Mouse (Mus musculus) lung, embryonic 16.5 days (tissue): ENCODE measurements at regions not wholly inside any gene's neighbourhood (a gene's known extent, or its start where the extent isn't known, plus 50 kb on each side); places are given as distances from the start of the nearest gene placed in this dataset.

Source experiments
- ATAC-seq: fragments of 200-750 bp; cut with Nextera tagmentation; 2 replicates; pipeline ENCODE4 v1.8.0; 2017; ENCODE audit warnings: low read depth, mild to moderate bottlenecking, moderate library complexity
- H3K27ac ChIP-seq: fragments of 300-500 bp; sonication (generic); 2 replicates; pipeline ENCODE4 v1.5.1; 2014; ENCODE audit warnings: mild to moderate bottlenecking, control low read depth, low read length
- H3K27me3 ChIP-seq: fragments of 300-500 bp; sonication (generic); 2 replicates; pipeline ENCODE4 v1.6.1; 2014; ENCODE audit warnings: low read depth, low read length, mixed read lengths; ENCODE audit not compliant: control insufficient read depth, insufficient read depth
- H3K36me3 ChIP-seq: fragments of 300-500 bp; sonication (generic); 2 replicates; pipeline ENCODE4 v1.6.1; 2014; ENCODE audit warnings: low read length; ENCODE audit not compliant: control insufficient read depth, insufficient read depth
- H3K4me1 ChIP-seq: fragments of 300-500 bp; sonication (generic); replicated peaks from 2 replicates; pipeline ENCODE4 v1.6.1; 2014; ENCODE audit warnings: low read length, mixed read lengths; ENCODE audit not compliant: control insufficient read depth, insufficient read depth
- H3K4me2 ChIP-seq: fragments of 300-500 bp; sonication (generic); 2 replicates; pipeline ENCODE4 v1.6.1; 2014; ENCODE audit warnings: low read depth, low read length, control low read depth
- H3K4me3 ChIP-seq: fragments of 300-500 bp; sonication (generic); 2 replicates; pipeline ENCODE4 v1.5.1; 2014; ENCODE audit warnings: mild to moderate bottlenecking, low read length, control low read depth
- H3K9ac ChIP-seq: fragments of 300-500 bp; sonication (generic); 2 replicates; pipeline ENCODE4 v1.6.1; 2014; ENCODE audit warnings: low read length, control low read depth
- H3K9me3 ChIP-seq: fragments of 300-500 bp; sonication (generic); 2 replicates; pipeline ENCODE4 v1.6.1; 2016; ENCODE audit warnings: low read length; ENCODE audit not compliant: control insufficient read depth
- WGBS: fragments of 180-500 bp; shearing (Covaris S2); extraction: QIAGEN DNeasy Blood & Tissue Kit; methylation state at CpG from one replicate; pipeline ENCODE4 v1.1.7; 2014; 5-methylcytosine and 5-hydroxymethylcytosine counted together

GRCm38 (mm10) chr8:10784481-10784880 lies 223.8 kb downstream of the Irs2 start:
- H3K9ac ChIP-seq = no peak overlapping the region
- ATAC-seq = no peak
- H3K36me3 ChIP-seq = no peaks in the 10 kb centered on the region
- peaks cover 9% of the 10 kb centered on the region; the same call in 1 of the 2 replicates for H3K4me1 ChIP-seq
- no peak overlapping the region for H3K4me3 ChIP-seq
- 40% methylated on average over 1 of the region's 1 CpGs for WGBS
- H3K9me3 ChIP-seq = no peaks in the 10 kb centered on the region
- H3K27ac ChIP-seq = no peak overlapping the region
- no peaks in the 10 kb centered on the region for H3K27me3 ChIP-seq
- no peak overlapping the region for H3K4me2 ChIP-seq

- Histone ChIP-seq H3K27me3 (no peaks in the 10 kb centered on the region), H3K9ac (no peak overlapping the region), H3K9me3 (no peaks in the 10 kb centered on the region; the same call in 1 of the 2 replicates), H3K4me1 (peaks cover 9% of the 10 kb centered on the region; the same call in 1 of the 2 replicates), H3K4me3 (no peak overlapping the region), H3K27ac (no peak overlapping the region), H3K36me3 (no peaks in the 10 kb centered on the region), H3K4me2 (no peak overlapping the region)
- WGBS = 79% methylated on average over 6 of the region's 6 CpGs
- ATAC-seq = no peak
Measured at GRCm38 (mm10) chr8:10781860-10782259, 226.4 kb downstream of the Irs2 start.

- Histone ChIP-seq H3K9me3 (no peaks in the 10 kb centered on the region; the same call in 1 of the 2 replicates), H3K4me2 (no peak overlapping the region), H3K4me3 (no peak overlapping the region), H3K27ac (no peak overlapping the region), H3K4me1 (no peaks in the 10 kb centered on the region; the same call in 1 of the 2 replicates), H3K9ac (no peak overlapping the region), H3K36me3 (no peaks in the 10 kb centered on the region), H3K27me3 (no peaks in the 10 kb centered on the region)
- 82% methylated on average over 7 of the region's 7 CpGs for WGBS
- ATAC-seq = no peak
Measured at GRCm38 (mm10) chr8:10779636-10780035, 228.6 kb downstream of the Irs2 start.

- ATAC-seq = no peak
- no peak overlapping the region for H3K9ac ChIP-seq
- 65% methylated on average over 8 of the region's 8 CpGs for WGBS
- no peaks in the 10 kb centered on the region; the same call in 1 of the 2 replicates for H3K9me3 ChIP-seq
- no peak overlapping the region for H3K4me2 ChIP-seq
- H3K27ac ChIP-seq = no peak overlapping the region
- no peaks in the 10 kb centered on the region for H3K27me3 ChIP-seq
- H3K4me3 ChIP-seq = no peak overlapping the region
- no peaks in the 10 kb centered on the region for H3K36me3 ChIP-seq
- H3K4me1 ChIP-seq = no peaks in the 10 kb centered on the region
Measured at GRCm38 (mm10) chr8:10775202-10776010, 232.9 kb downstream of the Irs2 start.

GRCm38 (mm10) chr8:10774778-10775177 lies 233.5 kb downstream of the Irs2 start:
- Histone ChIP-seq H3K9ac (no peak overlapping the region), H3K27ac (no peak overlapping the region), H3K36me3 (no peaks in the 10 kb centered on the region), H3K9me3 (no peaks in the 10 kb centered on the region; the same call in 1 of the 2 replicates), H3K4me1 (no peaks in the 10 kb centered on the region), H3K4me3 (no peak overlapping the region), H3K4me2 (no peak overlapping the region), H3K27me3 (no peaks in the 10 kb centered on the region)
- no peak for ATAC-seq
- WGBS = 76% methylated on average over 3 of the region's 3 CpGs

GRCm38 (mm10) chr8:10768181-10768580 lies 240.1 kb downstream of the Irs2 start:
- Histone ChIP-seq H3K9ac (no peak overlapping the region), H3K27me3 (no peaks in the 10 kb centered on the region), H3K36me3 (no peaks in the 10 kb centered on the region), H3K9me3 (no peaks in the 10 kb centered on the region), H3K27ac (no peak overlapping the region), H3K4me1 (no peaks in the 10 kb centered on the region), H3K4me3 (no peak overlapping the region), H3K4me2 (no peak overlapping the region)
- ATAC-seq = no peak
- 83% methylated on average over 4 of the region's 4 CpGs for WGBS

- H3K4me1 ChIP-seq = peaks cover 15% of the 10 kb centered on the region
- H3K27me3 ChIP-seq = no peaks in the 10 kb centered on the region
- no peak overlapping the region for H3K4me3 ChIP-seq
- no peak overlapping the region for H3K9ac ChIP-seq
- no peaks in the 10 kb centered on the region for H3K36me3 ChIP-seq
- no peak overlapping the region for H3K27ac ChIP-seq
- no peaks in the 10 kb centered on the region for H3K9me3 ChIP-seq
- no peak overlapping the region for H3K4me2 ChIP-seq
- no peak for ATAC-seq
- 78% methylated on average over 2 of the region's 2 CpGs for WGBS
Measured at GRCm38 (mm10) chr8:10763907-10764306, 244.4 kb downstream of the Irs2 start.

GRCm38 (mm10) chr8:10761694-10762305 lies 246.5 kb downstream of the Irs2 start:
- 36% methylated on average over 11 of the region's 11 CpGs for WGBS

GRCm38 (mm10) chr8:10760851-10761693 lies 247.2 kb downstream of the Irs2 start:
- H3K4me3 ChIP-seq = no peak overlapping the region
- ATAC-seq = peak; percentile 95
- H3K9ac ChIP-seq = 0 out of 2 replicates have a peak overlapping the region, but pooled peaks have one; percentile 3
- H3K27ac ChIP-seq = peak overlapping the region; percentile 88
- H3K9me3 ChIP-seq = no peaks in the 10 kb centered on the region
- peak overlapping the region; percentile 6 for H3K4me2 ChIP-seq
- H3K27me3 ChIP-seq = no peaks in the 10 kb centered on the region
- WGBS = 5% methylated on average over 17 of the region's 17 CpGs
- peaks cover 15% of the 10 kb centered on the region for H3K4me1 ChIP-seq
- no peaks in the 10 kb centered on the region for H3K36me3 ChIP-seq

More at GRCm38 (mm10) chr8:10761694-10762305, 246.5 kb downstream of the Irs2 start:
- Histone ChIP-seq H3K36me3 (no peaks in the 10 kb centered on the region), H3K27ac (peak overlapping the region; percentile 88), H3K9ac (no peak overlapping the region), H3K4me3 (no peak overlapping the region), H3K9me3 (no peaks in the 10 kb centered on the region), H3K4me2 (peak overlapping the region; percentile 6; the same call in 1 of the 2 replicates), H3K27me3 (no peaks in the 10 kb centered on the region), H3K4me1 (peaks cover 15% of the 10 kb centered on the region)
- ATAC-seq = peak; percentile 10
